Mouse (Mus musculus): Measurements from ENCODE around the gene Prmt2. TPM values are rescaled to one million over a fixed set of nuclear protein-coding genes. Genes with fewer than 3 reads are reported as not detected.

The Prmt2 gene
- polyA plus RNA-seq, 1 experiment from 2014 or later = 50.8 TPM

GRCm38 (mm10) chr10:76260358-76261059 lies 22.8 kb upstream of the Prmt2 start:
- whole genome bisulfite sequencing = 42% methylated on average over 11 of the region's 11 CpGs

DNA sequence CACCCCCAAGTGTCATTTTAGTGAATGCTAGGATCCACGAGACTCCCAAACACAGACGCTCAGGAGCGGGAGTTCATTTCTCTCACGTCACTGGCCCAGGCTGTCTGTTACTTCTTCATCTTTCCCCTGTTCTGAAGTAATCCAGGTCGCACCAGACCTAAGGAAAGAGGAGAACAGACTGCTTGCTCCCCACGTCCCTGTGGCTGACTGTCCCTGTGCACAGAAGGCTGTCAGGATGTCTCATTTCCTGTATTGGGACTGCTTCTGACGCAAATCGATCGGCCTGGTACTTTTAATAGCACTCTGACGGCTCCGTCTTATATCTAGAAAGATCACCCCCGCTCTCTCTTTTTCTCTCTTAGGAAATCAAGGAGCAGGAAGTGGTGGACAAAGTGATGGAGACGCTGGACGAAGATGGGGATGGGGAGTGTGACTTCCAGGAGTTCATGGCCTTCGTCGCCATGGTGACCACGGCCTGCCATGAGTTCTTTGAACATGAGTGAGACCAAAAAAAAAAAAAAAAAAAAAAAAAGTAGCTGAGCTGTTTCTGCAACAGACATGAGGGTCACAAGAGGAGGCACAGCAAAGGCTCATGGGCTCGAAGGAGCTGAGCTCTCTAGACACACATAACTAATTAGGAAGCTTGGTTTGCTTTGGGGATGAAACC lies 22.0 kb upstream of the Prmt2 start:
- WGBS = 47% methylated on average over 18 of the region's 18 CpGs
- ATAC-seq (peak; percentile 23), DNase-seq (ENCODE audit: low spot score) (peak; percentile 44)
- TF ChIP-seq EP300 (IDR thresholded peaks at IDR 0.05) (no peak), CTCF (IDR thresholded peaks at IDR 0.05) (no peak)
- Histone ChIP-seq H3K9me3 (ENCODE audit: low read length) (no peaks in the 10 kb centered on the region), H3K36me3 (ENCODE audit: insufficient read depth, low read length) (0 out of 2 replicates have a peak, but pooled peaks cover 3% of the 10 kb centered on the region), H3K4me2 (replicated peaks; ENCODE audit: low read depth, low read length) (no peak overlapping the region), H3K4me3 (ENCODE audit: low read depth, low read length) (no peak overlapping the region), H3K4me1 (ENCODE audit: insufficient read depth, low read depth, low read length) (peaks cover 6% of the 10 kb centered on the region; the same call in 1 of the 2 replicates), H3K27ac (ENCODE audit: low read length) (no peak overlapping the region), H3K27me3 (replicated peaks; ENCODE audit: insufficient read depth, low read length) (no peaks in the 10 kb centered on the region), H3K9ac (replicated peaks; ENCODE audit: low read depth) (no peak overlapping the region)

More at GRCm38 (mm10) chr10:76260358-76261059, 22.8 kb upstream of the Prmt2 start:
- H3K36me3 ChIP-seq (ENCODE audit: insufficient read depth, low read length) = peaks cover 3% of the 10 kb centered on the region; the same call in 1 of the 2 replicates
- ATAC-seq = no peak
- H3K9me3 ChIP-seq (ENCODE audit: low read length) = no peaks in the 10 kb centered on the region
- no peak overlapping the region for H3K9ac ChIP-seq (replicated peaks; ENCODE audit: low read depth)
- DNase-seq (ENCODE audit: low spot score) = peak; percentile 58
- H3K4me1 ChIP-seq (ENCODE audit: insufficient read depth, low read depth, low read length) = peaks cover 6% of the 10 kb centered on the region; the same call in 1 of the 2 replicates
- no peak overlapping the region for H3K4me3 ChIP-seq (ENCODE audit: low read depth, low read length)
- no peak overlapping the region for H3K27ac ChIP-seq (ENCODE audit: low read length)
- H3K27me3 ChIP-seq (replicated peaks; ENCODE audit: insufficient read depth, low read length) = no peaks in the 10 kb centered on the region
- no peak overlapping the region for H3K4me2 ChIP-seq (replicated peaks; ENCODE audit: low read depth, low read length)
- TF ChIP-seq EP300 (IDR thresholded peaks at IDR 0.05) (no peak), CTCF (IDR thresholded peaks at IDR 0.05) (peak; percentile 59)

DNA sequence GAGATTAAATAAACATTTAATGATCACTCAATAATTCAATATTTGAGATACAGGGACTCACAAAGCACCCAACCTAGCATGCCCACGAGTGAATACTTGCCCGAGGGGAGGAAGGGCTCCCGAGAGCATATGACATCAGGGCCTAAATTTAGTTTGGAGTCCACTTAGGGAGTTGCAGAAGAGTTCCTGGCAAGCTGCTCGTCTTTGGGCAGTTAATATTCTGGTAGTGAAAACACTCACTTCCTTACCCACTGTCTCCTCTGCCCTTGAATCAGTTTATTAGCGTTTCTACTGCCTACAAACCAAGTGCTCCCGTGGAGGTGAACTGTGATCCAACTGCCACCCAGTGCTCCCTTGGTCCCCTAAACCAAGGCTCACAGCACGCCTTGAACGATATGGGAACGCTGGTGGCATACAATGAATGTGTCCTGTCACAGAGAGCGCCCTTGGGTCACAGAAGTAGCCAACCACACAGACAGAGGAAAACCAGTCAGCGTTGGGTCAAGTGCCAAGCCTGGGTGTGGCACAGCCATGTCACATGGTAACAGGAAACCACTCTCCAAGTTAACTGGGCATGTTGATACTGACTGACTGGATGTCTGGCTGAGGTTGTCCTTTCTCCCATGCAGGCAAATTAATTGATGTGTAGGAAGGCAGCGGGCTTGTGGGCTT lies 20.2 kb upstream of the Prmt2 start:
- peak; percentile 85 for DNase-seq (ENCODE audit: low spot score)
- H3K4me3 ChIP-seq (ENCODE audit: low read depth, low read length) = no peak overlapping the region

GRCm38 (mm10) chr10:76257231-76257630 lies 19.6 kb upstream of the Prmt2 start:
- 68% methylated on average over 7 of the region's 7 CpGs for WGBS
- H3K27ac ChIP-seq (ENCODE audit: low read length) = peak overlapping the region; percentile 82; the same call in 1 of the 2 replicates

More for the DNA sequence above, 20.2 kb upstream of the Prmt2 start:
- H3K9ac ChIP-seq (replicated peaks; ENCODE audit: low read depth) = no peak overlapping the region
- 35% methylated on average over 12 of the region's 12 CpGs for WGBS
- no peak overlapping the region; the same call in 1 of the 2 replicates for H3K4me2 ChIP-seq (replicated peaks; ENCODE audit: low read depth, low read length)
- no peaks in the 10 kb centered on the region for H3K9me3 ChIP-seq (ENCODE audit: low read length)
- H3K36me3 ChIP-seq (ENCODE audit: insufficient read depth, low read length) = no peaks in the 10 kb centered on the region
- no peak; the same call in 1 of the 2 replicates for TF ChIP-seq EP300 (IDR thresholded peaks at IDR 0.05)
- H3K27me3 ChIP-seq (replicated peaks; ENCODE audit: insufficient read depth, low read length) = no peaks in the 10 kb centered on the region
- peak overlapping the region; percentile 82 for H3K27ac ChIP-seq (ENCODE audit: low read length)
- ATAC-seq = peak; percentile 84
- peaks cover 11% of the 10 kb centered on the region; the same call in 1 of the 2 replicates for H3K4me1 ChIP-seq (ENCODE audit: insufficient read depth, low read depth, low read length)

DNA sequence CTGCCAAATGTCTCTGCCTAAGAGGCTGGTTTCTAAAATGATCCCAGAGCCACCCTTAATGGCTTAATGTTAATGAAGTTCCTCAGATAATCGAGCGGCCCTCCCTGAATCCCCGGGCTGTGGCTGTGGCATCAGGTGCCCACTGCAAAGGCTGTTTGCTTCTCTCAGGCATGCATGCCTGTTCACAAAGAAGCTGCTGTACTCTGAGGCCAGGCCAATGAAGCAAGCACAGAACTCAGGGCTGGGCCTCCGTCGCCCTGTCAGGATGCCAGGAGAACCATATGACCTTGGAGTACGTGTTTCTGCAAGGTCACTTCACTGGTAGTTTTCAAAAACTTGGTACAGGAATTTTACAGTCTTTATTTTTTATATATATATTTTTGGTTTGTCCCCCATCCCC lies 18.0 kb upstream of the Prmt2 start:
- Histone ChIP-seq H3K4me2 (replicated peaks; ENCODE audit: low read depth, low read length) (no peak overlapping the region), H3K9me3 (ENCODE audit: low read length) (no peaks in the 10 kb centered on the region), H3K36me3 (ENCODE audit: insufficient read depth, low read length) (no peaks in the 10 kb centered on the region), H3K9ac (replicated peaks; ENCODE audit: low read depth) (no peak overlapping the region), H3K27ac (ENCODE audit: low read length) (no peak overlapping the region), H3K4me3 (ENCODE audit: low read depth, low read length) (no peak overlapping the region), H3K27me3 (replicated peaks; ENCODE audit: insufficient read depth, low read length) (no peaks in the 10 kb centered on the region), H3K4me1 (ENCODE audit: insufficient read depth, low read depth, low read length) (peaks cover 11% of the 10 kb centered on the region; the same call in 1 of the 2 replicates)
- ATAC-seq (no peak), DNase-seq (ENCODE audit: low spot score) (no peak)
- TF ChIP-seq EP300 (IDR thresholded peaks at IDR 0.05) (no peak), CTCF (IDR thresholded peaks at IDR 0.05) (no peak)
- WGBS = 57% methylated on average over 6 of the region's 6 CpGs

More at GRCm38 (mm10) chr10:76257231-76257630, 19.6 kb upstream of the Prmt2 start:
- Histone ChIP-seq H3K4me1 (ENCODE audit: insufficient read depth, low read depth, low read length) (peaks cover 11% of the 10 kb centered on the region; the same call in 1 of the 2 replicates), H3K4me2 (replicated peaks; ENCODE audit: low read depth, low read length) (no peak overlapping the region), H3K4me3 (ENCODE audit: low read depth, low read length) (no peak overlapping the region), H3K36me3 (ENCODE audit: insufficient read depth, low read length) (no peaks in the 10 kb centered on the region), H3K27me3 (replicated peaks; ENCODE audit: insufficient read depth, low read length) (no peaks in the 10 kb centered on the region), H3K9me3 (ENCODE audit: low read length) (no peaks in the 10 kb centered on the region), H3K9ac (replicated peaks; ENCODE audit: low read depth) (no peak overlapping the region)
- no peak for ATAC-seq
- no peak for DNase-seq (ENCODE audit: low spot score)
- TF ChIP-seq EP300 (IDR thresholded peaks at IDR 0.05) = no peak
- no peak for TF ChIP-seq CTCF (IDR thresholded peaks at IDR 0.05)

- no peak for TF ChIP-seq CTCF (IDR thresholded peaks at IDR 0.05)
- TF ChIP-seq EP300 (IDR thresholded peaks at IDR 0.05) = no peak
- H3K27ac ChIP-seq (ENCODE audit: low read length) = no peak within 1 kb of the TSS
- H3K4me1 ChIP-seq (ENCODE audit: insufficient read depth, low read depth, low read length) = peaks cover 11% of the 10 kb centered on the region; the same call in 1 of the 2 replicates
- H3K9me3 ChIP-seq (ENCODE audit: low read length) = no peaks in the 10 kb centered on the region
- H3K36me3 ChIP-seq (ENCODE audit: insufficient read depth, low read length) = no peaks in the 10 kb centered on the region
- H3K4me3 ChIP-seq (ENCODE audit: low read depth, low read length) = no peak within 1 kb of the TSS
- H3K27me3 ChIP-seq (replicated peaks; ENCODE audit: insufficient read depth, low read length) = no peaks in the 10 kb centered on the region
- no peak within 1 kb of the TSS for H3K4me2 ChIP-seq (replicated peaks; ENCODE audit: low read depth, low read length)
- DNase-seq (ENCODE audit: low spot score) (peak; percentile 32), ATAC-seq (no peak; the same call in 1 of the 2 replicates)
- 17% methylated on average over 4 of the region's 4 CpGs for WGBS
- H3K9ac ChIP-seq (replicated peaks; ENCODE audit: low read depth) = no peak within 1 kb of the TSS
These were observed 15.9 kb upstream of the Prmt2 start, which contains the start of gene S100b for GRCm38 (mm10) chr10:76253536-76253935. TSS of gene S100b (plus strand) at chr10:76253853.
